Comparison of ENCODE assay signal across 7 mouse cellular contexts in the genomic region with DNA sequence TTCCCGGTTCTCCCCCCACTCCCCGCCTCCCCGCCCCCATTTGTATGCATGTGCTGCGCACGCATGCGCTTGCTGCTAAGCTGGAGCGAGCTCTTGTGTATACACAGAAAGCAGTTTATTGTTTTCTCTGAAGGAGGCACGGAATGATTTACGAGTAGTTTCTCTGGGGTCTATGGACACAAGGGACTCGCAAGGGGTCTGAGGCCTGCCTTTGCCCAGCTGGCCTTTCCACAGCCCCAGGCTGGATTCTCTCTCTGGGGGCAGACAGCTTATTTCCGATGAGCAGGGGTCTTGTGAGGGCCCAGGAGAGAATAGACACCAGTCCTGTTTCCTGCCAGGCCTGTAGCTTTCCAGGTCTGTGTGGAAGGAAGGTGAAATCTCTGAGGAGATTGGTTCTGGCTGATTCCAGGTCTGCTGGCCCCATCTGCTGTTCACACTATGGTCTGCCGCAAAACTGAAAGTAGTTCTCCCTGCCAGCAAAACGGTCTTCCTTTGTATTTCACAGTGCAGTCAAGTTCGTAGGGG.
DNase-seq lines count a peak whose midpoint lies in the region; ATAC-seq and TF ChIP-seq lines count a peak whose summit lies in the region.

No protein-coding gene starts in this region.

- no peaks in the 10 kb centered on the region for H3K9me3 ChIP-seq in hindbrain, embryonic 14.5 days (ENCODE audit: control insufficient read depth, low read length)

- no peak overlapping the region for H3K4me3 ChIP-seq in bone marrow, adult 2 months (replicated peaks; ENCODE audit: control insufficient read depth, low read depth, low read length)
- H3K4me3 ChIP-seq in hindbrain, embryonic 14.5 days (replicated peaks; ENCODE audit: low read length) = peak overlapping the region; percentile 1; the same call in 1 of the 2 replicates

- peak; percentile 90 for ATAC-seq in hindbrain, embryonic 14.5 days (ENCODE audit: low FRiP score)
- 0 out of 2 replicates have a peak, but pooled peaks have one; percentile 27 for ATAC-seq in megakaryocyte, adult 5-6 weeks (ENCODE audit: poor library complexity, severe bottlenecking)

- H3K9ac ChIP-seq in hindbrain, embryonic 14.5 days = peak overlapping the region; percentile 24; the same call in 1 of the 2 replicates

- 70% methylated on average over 14 of the region's 14 CpGs for WGBS in bone marrow, adult 2 months
- WGBS in hindbrain, embryonic 14.5 days = 33% methylated on average over 14 of the region's 14 CpGs

- H3K27me3 ChIP-seq in hindbrain, embryonic 14.5 days (ENCODE audit: control insufficient read depth, insufficient read depth, low read length) = no peaks in the 10 kb centered on the region

- DNase-seq in MN1 (ENCODE audit: low spot score) = peak; percentile 73
- DNase-seq in frontal cortex, postnatal 14 days (ENCODE audit: low spot score in 2 of 2) = peak; percentile 42 to 47
- DNase-seq in hindbrain, embryonic 14.5 days (ENCODE audit: low spot score) = peak; percentile 82
- peak; percentile 29 to 43 for DNase-seq in layer of hippocampus, postnatal 25 days (ENCODE audit: extremely low spot score in 1 of 2, low spot score in 1 of 2)
- peak; percentile 42 for DNase-seq in right cerebral cortex, postnatal 25 days

- H3K36me3 ChIP-seq in hindbrain, embryonic 14.5 days (replicated peaks; ENCODE audit: control insufficient read depth, insufficient read depth) = no peaks in the 10 kb centered on the region

- peak overlapping the region; percentile 40 for H3K4me2 ChIP-seq in hindbrain, embryonic 14.5 days (replicated peaks)

- no peak overlapping the region for H3K27ac ChIP-seq in bone marrow, adult 2 months (ENCODE audit: control insufficient read depth, insufficient read depth, low read depth, low read length, poor library complexity)
- H3K27ac ChIP-seq in hindbrain, embryonic 14.5 days = peak overlapping the region; percentile 72

- H3K4me1 ChIP-seq in bone marrow, adult 2 months (ENCODE audit: control insufficient read depth, insufficient read depth, low read length) = no peaks in the 10 kb centered on the region; the same call in 1 of the 2 replicates
- H3K4me1 ChIP-seq in hindbrain, embryonic 14.5 days (replicated peaks; ENCODE audit: control insufficient read depth, insufficient read depth, low read length) = 0 out of 2 replicates have a peak, but pooled peaks cover 5% of the 10 kb centered on the region

- peak; percentile 52; the same call in 1 of the 2 replicates for TF ChIP-seq CTCF in bone marrow, adult 2 months (IDR thresholded peaks at IDR 0.05; ENCODE audit: control insufficient read depth, insufficient read depth, low read length)

- no peak for TF ChIP-seq POLR2A in bone marrow, adult 2 months (IDR thresholded peaks at IDR 0.05; ENCODE audit: borderline replicate concordance, control insufficient read depth, low read depth, low read length)
